Mouse (Mus musculus) thymus, adult 18-20 months (tissue): ENCODE measurements around the gene Hist1h4j.
A peak's percentile ranks its signal among the peaks of the same experiment; 100 is the strongest.

Experiments used
- DNase-seq, 2 experiments: peaks; one replicate each; pipeline ENCODE4 v3.0.0; 2022; ENCODE audit warnings: mixed read lengths in 2 of 2

Hist1h4j gene

GRCm38 (mm10) chr13:21781639-21782038 is 46.8 kb downstream of the Hist1h4j start:
- DNase-seq: no peak

GRCm38 (mm10) chr13:21782361-21783254 is 47.7 kb downstream of the Hist1h4j start:
- DNase-seq: peak in 1 of 2 experiments; percentile 46

- peak; percentile 24 to 61 for DNase-seq
Measured at GRCm38 (mm10) chr13:21783255-21783617, 48.4 kb downstream of the Hist1h4j start, which contains the start of gene Hist1h3i. Hist1h3i (minus strand) TSS chr13:21783370.

- DNase-seq: peak in 1 of 2 experiments; percentile 32
Measured at GRCm38 (mm10) chr13:21783734-21784161, 48.9 kb downstream of the Hist1h4j start.

- no peak for DNase-seq
Measured at GRCm38 (mm10) chr13:21784311-21784710, 49.4 kb downstream of the Hist1h4j start.
